Mouse (Mus musculus) neural tube, embryonic 13.5 days (tissue): ENCODE data around the gene Actn1. TPM values are rescaled to one million over a fixed set of nuclear protein-coding genes. Genes with fewer than 3 reads are reported as not detected.
A peak's percentile ranks its signal among the peaks of the same experiment; 100 is the strongest.

Experiments used
- ATAC-seq: fragments of 200-750 bp; cut with Nextera tagmentation; 2 replicates; pipeline ENCODE4 v1.8.0; 2017; ENCODE audit warnings: low read depth, mild to moderate bottlenecking, moderate TSS enrichment, moderate library complexity
- H3K27ac ChIP-seq: fragments of 300-500 bp; sonication (generic); replicated peaks from 2 replicates; pipeline ENCODE4 v1.5.1; 2015; ENCODE audit warnings: moderate library complexity, mild to moderate bottlenecking, inconsistent platforms
- H3K27me3 ChIP-seq: fragments of 300-500 bp; sonication (generic); 2 replicates; pipeline ENCODE4 v1.6.1; 2015; ENCODE audit warnings: mild to moderate bottlenecking, inconsistent platforms
- H3K36me3 ChIP-seq: fragments of 300-500 bp; sonication (generic); 2 replicates; pipeline ENCODE4 v1.6.1; 2015; ENCODE audit warnings: mild to moderate bottlenecking, inconsistent platforms
- H3K4me1 ChIP-seq: fragments of 300-500 bp; sonication (generic); replicated peaks from 2 replicates; pipeline ENCODE4 v1.6.1; 2015; ENCODE audit warnings: inconsistent platforms
- H3K4me2 ChIP-seq: fragments of 300-500 bp; sonication (generic); 2 replicates; pipeline ENCODE4 v1.6.1; 2015; ENCODE audit warnings: inconsistent platforms, mild to moderate bottlenecking, moderate library complexity
- H3K4me3 ChIP-seq: fragments of 300-500 bp; sonication (generic); 2 replicates; pipeline ENCODE4 v1.5.1; 2015; ENCODE audit warnings: mild to moderate bottlenecking, inconsistent platforms
- H3K9ac ChIP-seq: fragments of 300-500 bp; sonication (generic); 2 replicates; pipeline ENCODE4 v1.6.1; 2015; ENCODE audit warnings: moderate library complexity, mild to moderate bottlenecking, inconsistent platforms
- H3K9me3 ChIP-seq: fragments of 300-500 bp; sonication (generic); 2 replicates; pipeline ENCODE4 v1.6.1; 2016; ENCODE audit warnings: inconsistent platforms
- WGBS: fragments of 180-500 bp; shearing (Covaris S2); methylation state at CpG from one replicate; pipeline ENCODE4 v1.1.7; 2015; 5-methylcytosine and 5-hydroxymethylcytosine counted together
- polyA plus RNA-seq: library from polyadenylated mRNA; unstranded; fragments of >200 nt; fragmentation: Nextera tagmentation; extraction: Ambion mirVana; gene quantifications from 2 replicates; pipeline ENCODE4 v1.2.1, GENCODE M21; 2015

The Actn1 gene
- polyA plus RNA-seq, 1 experiment from 2014 or later: 8.8 TPM

DNA sequence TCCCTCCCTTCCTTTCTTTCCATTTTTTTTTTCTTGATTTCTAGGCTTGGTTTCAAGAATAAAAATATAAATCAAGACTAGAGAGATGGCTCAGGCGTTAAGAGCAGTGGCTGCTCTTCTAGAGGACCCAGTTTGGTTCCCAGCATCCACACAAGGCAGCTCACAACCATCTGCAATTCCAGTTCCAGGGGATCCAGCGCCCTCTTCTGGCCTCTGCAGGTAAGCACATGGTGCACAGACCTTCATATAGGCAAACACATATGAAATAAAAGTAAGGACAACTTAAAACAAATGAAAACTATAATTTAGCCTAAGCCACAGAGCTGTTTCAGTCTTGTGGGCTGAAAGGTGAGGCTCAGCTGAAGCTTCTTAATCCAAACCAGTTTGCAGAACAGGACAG, 60.4 kb downstream of the Actn1 start:
- Histone ChIP-seq H3K9ac (no peak overlapping the region), H3K4me2 (no peak overlapping the region), H3K36me3 (peaks cover 11% of the 10 kb centered on the region; the same call in 1 of the 2 replicates), H3K9me3 (0 out of 2 replicates have a peak, but pooled peaks cover 3% of the 10 kb centered on the region), H3K4me3 (no peak overlapping the region), H3K27me3 (no peaks in the 10 kb centered on the region), H3K4me1 (peaks cover 10% of the 10 kb centered on the region), H3K27ac (no peak overlapping the region)
- 61% methylated on average over 2 of the region's 2 CpGs for WGBS
- no peak for ATAC-seq

GRCm38 (mm10) chr12:80198487-80198886, 61.7 kb downstream of the Actn1 start:
- Histone ChIP-seq H3K9ac (no peak overlapping the region), H3K4me1 (peaks cover 3% of the 10 kb centered on the region), H3K36me3 (peaks cover 11% of the 10 kb centered on the region; the same call in 1 of the 2 replicates), H3K9me3 (0 out of 2 replicates have a peak, but pooled peaks cover 3% of the 10 kb centered on the region), H3K27ac (no peak overlapping the region), H3K27me3 (no peaks in the 10 kb centered on the region), H3K4me2 (no peak overlapping the region), H3K4me3 (no peak overlapping the region)
- WGBS: 35% methylated on average over 3 of the region's 3 CpGs
- ATAC-seq: peak; percentile 62; the same call in 1 of the 2 replicates

DNA sequence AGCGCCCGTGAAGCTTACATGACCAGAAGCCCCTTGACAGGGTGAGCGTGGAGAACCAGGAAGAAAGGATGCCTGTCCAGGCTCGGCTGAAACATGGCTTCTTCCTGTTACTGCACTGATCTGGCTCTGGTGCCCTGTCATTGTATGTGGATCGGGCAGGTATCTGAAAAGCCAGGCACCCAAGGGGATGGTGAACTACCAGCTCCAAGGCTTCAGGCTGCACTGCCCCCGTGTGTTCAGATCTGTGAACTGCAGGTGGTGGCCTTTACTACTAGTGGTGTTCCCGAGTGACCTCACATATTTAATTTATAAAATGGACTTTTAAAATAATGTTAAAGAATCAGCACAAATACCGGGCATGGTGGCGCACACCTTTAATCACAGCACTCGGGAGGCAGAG, 62.8 kb downstream of the Actn1 start:
- WGBS: 80% methylated on average over 10 of the region's 10 CpGs

GRCm38 (mm10) chr12:80191806-80192205, 68.4 kb downstream of the Actn1 start:
- 81% methylated on average over 5 of the region's 5 CpGs for WGBS
- H3K4me2 ChIP-seq: no peak overlapping the region

More for the DNA sequence above, 62.8 kb downstream of the Actn1 start:
- no peak overlapping the region for H3K9ac ChIP-seq
- H3K9me3 ChIP-seq: 0 out of 2 replicates have a peak, but pooled peaks cover 3% of the 10 kb centered on the region
- H3K4me1 ChIP-seq: no peaks in the 10 kb centered on the region
- H3K27ac ChIP-seq: no peak overlapping the region
- H3K27me3 ChIP-seq: no peaks in the 10 kb centered on the region
- peaks cover 19% of the 10 kb centered on the region for H3K36me3 ChIP-seq
- no peak overlapping the region for H3K4me3 ChIP-seq
- H3K4me2 ChIP-seq: no peak overlapping the region
- no peak for ATAC-seq

GRCm38 (mm10) chr12:80191371-80191770, 68.8 kb downstream of the Actn1 start:
- Histone ChIP-seq H3K27ac (0 out of 2 replicates have a peak overlapping the region, but pooled peaks have one; percentile 42), H3K4me3 (no peak overlapping the region), H3K9ac (no peak overlapping the region), H3K4me2 (no peak overlapping the region), H3K4me1 (no peaks in the 10 kb centered on the region), H3K36me3 (peaks cover 31% of the 10 kb centered on the region), H3K27me3 (no peaks in the 10 kb centered on the region), H3K9me3 (no peaks in the 10 kb centered on the region)
- WGBS: 71% methylated on average over 6 of the region's 6 CpGs
- ATAC-seq: no peak

More at GRCm38 (mm10) chr12:80191806-80192205, 68.4 kb downstream of the Actn1 start:
- Histone ChIP-seq H3K4me1 (no peaks in the 10 kb centered on the region), H3K4me3 (no peak overlapping the region), H3K9ac (no peak overlapping the region), H3K27me3 (no peaks in the 10 kb centered on the region), H3K36me3 (peaks cover 36% of the 10 kb centered on the region), H3K27ac (no peak overlapping the region), H3K9me3 (no peaks in the 10 kb centered on the region)
- ATAC-seq: no peak

DNA sequence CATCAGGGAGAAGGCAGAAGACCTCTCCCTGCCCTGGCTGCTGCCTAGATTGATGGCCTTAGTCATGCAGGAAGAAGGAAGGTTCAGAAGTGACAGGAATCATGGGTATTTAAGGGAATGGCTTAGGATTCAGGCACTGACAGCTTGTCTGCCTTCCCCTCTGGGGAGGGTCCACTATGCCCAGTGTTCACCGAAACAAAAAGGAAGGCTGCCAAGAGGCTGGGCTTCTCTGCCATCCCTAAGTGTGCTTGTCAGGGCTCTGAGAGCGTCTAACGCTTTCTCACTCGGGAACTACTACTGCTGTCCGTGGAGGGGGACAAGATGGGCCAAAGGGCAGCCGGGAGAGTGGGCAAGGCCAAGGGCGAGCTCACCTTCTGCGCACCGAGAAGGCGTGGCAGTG, 69.3 kb downstream of the Actn1 start:
- no peak for ATAC-seq
- Histone ChIP-seq H3K4me2 (no peak overlapping the region), H3K9me3 (no peaks in the 10 kb centered on the region), H3K36me3 (peaks cover 28% of the 10 kb centered on the region), H3K4me3 (no peak overlapping the region), H3K27ac (0 out of 2 replicates have a peak overlapping the region, but pooled peaks have one; percentile 42), H3K9ac (no peak overlapping the region), H3K4me1 (no peaks in the 10 kb centered on the region), H3K27me3 (no peaks in the 10 kb centered on the region)
- 79% methylated on average over 10 of the region's 10 CpGs for WGBS

DNA sequence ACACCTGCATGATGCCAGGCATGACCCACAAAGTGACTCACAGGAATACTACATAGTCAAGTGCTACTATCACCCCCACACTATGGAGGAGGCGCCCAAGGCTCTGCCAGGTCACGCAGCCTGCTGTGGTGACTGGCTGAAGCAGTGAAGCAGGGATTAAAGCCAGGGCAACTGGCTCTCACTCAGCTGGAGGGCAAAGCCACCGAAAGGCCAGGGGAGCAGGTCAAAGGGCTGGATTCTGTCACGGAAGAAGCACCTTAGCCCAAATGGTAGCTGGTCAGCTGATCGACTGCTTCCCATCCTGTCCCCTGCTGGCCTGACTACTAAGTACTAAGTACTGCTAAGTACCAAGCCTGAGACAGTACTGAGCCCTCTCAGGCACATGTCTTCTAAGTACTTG, 76.1 kb downstream of the Actn1 start:
- Histone ChIP-seq H3K4me1 (no peaks in the 10 kb centered on the region), H3K9ac (no peak overlapping the region), H3K36me3 (peaks cover 31% of the 10 kb centered on the region), H3K4me3 (no peak overlapping the region), H3K27me3 (no peaks in the 10 kb centered on the region), H3K4me2 (no peak overlapping the region), H3K27ac (no peak overlapping the region), H3K9me3 (no peaks in the 10 kb centered on the region)
- WGBS: 89% methylated on average over 5 of the region's 5 CpGs
- ATAC-seq: no peak

GRCm38 (mm10) chr12:80181831-80182230, 78.3 kb downstream of the Actn1 start:
- Histone ChIP-seq H3K27ac (no peak overlapping the region), H3K4me2 (no peak overlapping the region), H3K4me1 (no peaks in the 10 kb centered on the region), H3K9ac (no peak overlapping the region), H3K9me3 (no peaks in the 10 kb centered on the region), H3K36me3 (peaks cover 33% of the 10 kb centered on the region), H3K27me3 (no peaks in the 10 kb centered on the region), H3K4me3 (no peak overlapping the region)
- no peak for ATAC-seq
- WGBS: 92% methylated on average over 2 of the region's 2 CpGs

DNA sequence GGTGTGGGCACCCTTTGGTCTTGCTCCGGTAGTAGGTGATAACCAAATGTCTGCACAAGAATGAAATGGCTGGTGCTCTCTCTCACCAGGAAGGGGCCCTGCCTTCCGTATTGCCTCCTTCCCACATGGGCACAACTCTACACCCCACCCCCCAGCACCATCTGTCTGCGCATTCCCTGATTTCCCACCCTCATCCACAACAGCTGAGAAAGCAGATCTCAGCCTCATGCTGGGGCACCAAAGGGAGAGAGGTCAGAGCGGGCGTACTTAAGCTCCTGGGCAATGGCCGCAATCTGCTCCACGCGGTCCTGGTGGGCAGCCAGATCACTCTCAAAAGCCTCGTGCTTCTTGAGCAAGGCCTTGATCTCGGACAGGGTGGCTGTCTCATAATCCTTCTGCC, 82.1 kb downstream of the Actn1 start:
- ATAC-seq: no peak
- Histone ChIP-seq H3K27ac (no peak overlapping the region), H3K4me2 (no peak overlapping the region), H3K36me3 (peaks cover 55% of the 10 kb centered on the region), H3K9ac (no peak overlapping the region), H3K27me3 (no peaks in the 10 kb centered on the region), H3K9me3 (no peaks in the 10 kb centered on the region), H3K4me1 (no peaks in the 10 kb centered on the region), H3K4me3 (no peak overlapping the region)
- WGBS: 68% methylated on average over 10 of the region's 10 CpGs

GRCm38 (mm10) chr12:80168736-80169135, 91.4 kb downstream of the Actn1 start:
- H3K9ac ChIP-seq: no peak overlapping the region
- H3K27me3 ChIP-seq: no peaks in the 10 kb centered on the region
- no peak overlapping the region for H3K27ac ChIP-seq
- peaks cover 31% of the 10 kb centered on the region for H3K36me3 ChIP-seq
- peaks cover 20% of the 10 kb centered on the region for H3K4me1 ChIP-seq
- no peaks in the 10 kb centered on the region for H3K9me3 ChIP-seq
- ATAC-seq: 0 out of 2 replicates have a peak, but pooled peaks have one; percentile 25
- peak overlapping the region; percentile 55 for H3K4me3 ChIP-seq
- WGBS: 62% methylated on average over 12 of the region's 12 CpGs
- H3K4me2 ChIP-seq: peak overlapping the region; percentile 41

DNA sequence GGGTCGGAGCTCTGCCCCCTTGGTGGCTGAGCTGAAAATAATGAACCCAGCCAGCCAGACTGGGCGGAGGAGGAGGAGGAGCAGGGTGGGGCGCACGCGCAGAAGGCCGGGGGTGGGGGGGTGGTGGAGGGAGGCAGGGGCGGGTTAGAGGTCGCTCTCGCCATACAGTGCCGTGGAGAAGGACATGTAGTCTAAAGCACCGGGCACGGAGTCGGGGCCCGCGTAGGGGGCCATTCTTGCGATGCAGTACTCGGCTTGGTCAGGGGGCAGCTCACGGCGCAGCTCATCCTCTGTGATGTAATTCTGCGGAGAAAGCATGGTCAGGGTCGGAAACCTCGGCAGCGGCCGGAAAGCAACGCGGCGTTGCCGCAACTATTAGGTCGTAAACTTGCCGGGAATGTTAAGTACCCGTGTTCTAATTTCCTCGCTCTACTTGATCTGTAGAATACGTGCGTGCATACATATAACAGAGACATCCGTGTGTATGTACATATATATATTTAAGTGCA, 91.9 kb downstream of the Actn1 start:
- no peaks in the 10 kb centered on the region for H3K9me3 ChIP-seq

GRCm38 (mm10) chr12:80167321-80167720, 92.8 kb downstream of the Actn1 start:
- H3K4me1 ChIP-seq: peaks cover 20% of the 10 kb centered on the region
- peaks cover 18% of the 10 kb centered on the region for H3K36me3 ChIP-seq
- H3K9me3 ChIP-seq: no peaks in the 10 kb centered on the region
- ATAC-seq: no peak
- no peaks in the 10 kb centered on the region for H3K27me3 ChIP-seq
- H3K9ac ChIP-seq: no peak overlapping the region
- H3K4me2 ChIP-seq: peak overlapping the region; percentile 41; the same call in 1 of the 2 replicates
- H3K4me3 ChIP-seq: no peak overlapping the region
- WGBS: 83% methylated on average over 3 of the region's 3 CpGs
- H3K27ac ChIP-seq: no peak overlapping the region

More for the DNA sequence above, 91.9 kb downstream of the Actn1 start:
- H3K27ac ChIP-seq: peak overlapping the region; percentile 90
- peak overlapping the region; percentile 55 for H3K4me3 ChIP-seq
- WGBS: 15% methylated on average over 35 of the region's 35 CpGs
- peak overlapping the region; percentile 74 for H3K9ac ChIP-seq
- H3K4me2 ChIP-seq: peak overlapping the region; percentile 41
- H3K36me3 ChIP-seq: peaks cover 26% of the 10 kb centered on the region
- H3K4me1 ChIP-seq: peaks cover 20% of the 10 kb centered on the region
- no peaks in the 10 kb centered on the region for H3K27me3 ChIP-seq
- peak; percentile 90 for ATAC-seq

DNA sequence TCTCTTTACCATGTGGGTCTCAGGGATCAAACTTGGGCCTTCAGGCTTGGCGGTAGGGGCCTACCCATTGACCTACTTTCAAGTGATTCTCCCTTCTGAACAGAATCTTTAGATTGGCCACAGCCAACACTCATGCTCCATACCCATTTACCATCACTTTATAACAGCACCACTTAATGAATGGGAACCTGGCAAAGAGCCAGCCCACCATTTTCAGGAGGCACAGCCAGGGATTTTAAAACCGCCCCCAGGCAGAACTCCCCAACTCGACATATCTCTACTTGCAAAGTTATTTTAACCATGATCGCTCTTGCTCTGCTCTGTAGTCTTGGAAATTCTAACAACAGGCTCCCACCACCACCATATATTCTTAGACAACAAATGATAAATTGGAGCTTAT, 93.5 kb downstream of the Actn1 start:
- H3K9me3 ChIP-seq: no peaks in the 10 kb centered on the region
- no peak overlapping the region for H3K9ac ChIP-seq
- peaks cover 20% of the 10 kb centered on the region for H3K4me1 ChIP-seq
- ATAC-seq: no peak
- H3K4me2 ChIP-seq: no peak overlapping the region
- H3K4me3 ChIP-seq: no peak overlapping the region
- no peaks in the 10 kb centered on the region for H3K27me3 ChIP-seq
- WGBS: 76% methylated on average over 4 of the region's 4 CpGs
- peaks cover 18% of the 10 kb centered on the region for H3K36me3 ChIP-seq
- H3K27ac ChIP-seq: no peak overlapping the region
